ENCODE assay signal across 15 mouse cellular contexts in genomic region chr9:95088221-95088620, GRCm38 (mm10).
DNase-seq lines count a peak whose midpoint lies in the region.
"Had no signal": no experiment of that assay in that cellular context is flagged by ENCODE, and none has a peak within 500 bp of the region (broad histone marks: within the 10 kb centered on the region; RNA-seq: fewer than 3 reads in every experiment).

No protein-coding gene starts in this region.

- DNase-seq in adrenal gland, adult (ENCODE audit: inconsistent age in 2 of 2, low spot score in 1 of 2) = peak; percentile 62 to 75
- DNase-seq in adrenal gland, postnatal 25 days = no peak
- DNase-seq in adrenal gland, adult 8-10 months = peak; percentile 12
- no peak for DNase-seq in adrenal gland, postnatal 4 days (ENCODE audit: low spot score in 2 of 2)
- DNase-seq in adrenal gland, postnatal 10 days = peak; percentile 21
- DNase-seq in adrenal gland, postnatal 36 days = peak; percentile 25 to 32
- no peak for DNase-seq in frontal cortex, adult 2 months (ENCODE audit: extremely low spot score in 1 of 2, low spot score in 1 of 2)
- DNase-seq: B cell, adult 2 months; cerebellum, adult 11 months; cerebellum, adult 18-20 months; cerebellum, adult 8-10 months; cerebellum, adult 9-11 months; cerebellum, postnatal 14 days; cerebellum, postnatal 36 days; embryo, embryonic 11 days had no signal

Comparison
In these comparisons a context has a peak if more than half of its experiments do, and no peak if none do; other contexts are left out.
1. DNase-seq: peak in adrenal gland, adult (2 of 2), adrenal gland, adult 8-10 months (single experiment), adrenal gland, postnatal 10 days (single experiment) and adrenal gland, postnatal 36 days (2 of 2); none in adrenal gland, postnatal 25 days (single experiment), adrenal gland, postnatal 4 days (0 of 2) and frontal cortex, adult 2 months (0 of 2).